Mouse (Mus musculus) naive thymus-derived CD4-positive, alpha-beta T cell, adult 2 months (primary cell): ENCODE measurements around the gene Vtcn1.
"Not testable (repeated sequence)": the region's sequence is repeated elsewhere in the genome, so short reads cannot be mapped to it uniquely, and the experiment has no call there.

Source experiments
- DNase-seq: peaks from one replicate; pipeline ENCODE4 v3.0.0-alpha.2; 2011; ENCODE audit warnings: low read depth

Gene Vtcn1

DNA sequence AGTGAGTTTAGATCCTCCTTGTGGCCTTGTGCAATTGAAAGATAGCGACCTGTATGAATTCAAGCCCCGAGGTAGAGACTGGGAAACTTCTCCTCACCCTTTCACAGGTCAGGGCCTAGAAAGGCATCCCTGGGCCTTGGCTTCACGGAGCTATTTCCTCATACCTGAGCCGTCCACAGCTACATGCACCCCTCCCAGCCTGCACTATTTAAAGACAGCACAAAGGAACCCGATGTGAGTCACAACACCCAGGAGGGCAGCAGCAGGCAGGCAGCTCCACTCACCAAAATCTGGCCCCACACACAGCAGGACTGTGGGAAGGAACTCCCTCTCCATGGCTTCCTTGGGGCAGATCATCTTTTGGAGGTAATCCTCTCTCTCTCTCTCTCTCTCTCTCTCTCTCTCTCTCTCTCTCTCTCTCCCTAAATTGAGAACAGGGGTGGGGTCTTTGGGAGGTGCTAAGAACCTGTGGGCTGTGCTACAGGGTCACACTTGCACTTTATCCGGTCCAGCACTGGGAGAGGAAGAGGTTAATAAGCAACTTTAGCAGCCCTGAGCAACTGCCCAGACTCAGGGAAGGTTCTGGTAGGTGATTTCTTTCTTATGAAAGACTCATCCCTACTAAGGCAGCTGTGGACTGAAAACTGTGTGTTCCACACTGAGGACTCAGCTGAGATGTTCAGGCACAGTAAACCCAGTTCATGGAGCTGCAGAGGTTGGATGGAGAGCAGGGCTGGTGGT lies at the start of gene Vtcn1:
Gene Vtcn1, plus strand, starts transcription at position 235 of the 741 bp plus-strand sequence.
- no peak for DNase-seq

- no peak for DNase-seq
Measured at GRCm38 (mm10) chr3:100776967-100777366, 48.3 kb upstream of the Vtcn1 start.

- DNase-seq = no peak
Measured at GRCm38 (mm10) chr3:100777568-100777967, 47.7 kb upstream of the Vtcn1 start.

- peak; percentile 27 for DNase-seq
Measured at GRCm38 (mm10) chr3:100786076-100786475, 39.2 kb upstream of the Vtcn1 start.

- no peak for DNase-seq
Measured at GRCm38 (mm10) chr3:100791670-100792069, 33.6 kb upstream of the Vtcn1 start.

- DNase-seq = no peak
Measured at GRCm38 (mm10) chr3:100793345-100793744, 31.9 kb upstream of the Vtcn1 start.

- DNase-seq = no peak
Measured at GRCm38 (mm10) chr3:100796571-100796970, 28.7 kb upstream of the Vtcn1 start.

DNA sequence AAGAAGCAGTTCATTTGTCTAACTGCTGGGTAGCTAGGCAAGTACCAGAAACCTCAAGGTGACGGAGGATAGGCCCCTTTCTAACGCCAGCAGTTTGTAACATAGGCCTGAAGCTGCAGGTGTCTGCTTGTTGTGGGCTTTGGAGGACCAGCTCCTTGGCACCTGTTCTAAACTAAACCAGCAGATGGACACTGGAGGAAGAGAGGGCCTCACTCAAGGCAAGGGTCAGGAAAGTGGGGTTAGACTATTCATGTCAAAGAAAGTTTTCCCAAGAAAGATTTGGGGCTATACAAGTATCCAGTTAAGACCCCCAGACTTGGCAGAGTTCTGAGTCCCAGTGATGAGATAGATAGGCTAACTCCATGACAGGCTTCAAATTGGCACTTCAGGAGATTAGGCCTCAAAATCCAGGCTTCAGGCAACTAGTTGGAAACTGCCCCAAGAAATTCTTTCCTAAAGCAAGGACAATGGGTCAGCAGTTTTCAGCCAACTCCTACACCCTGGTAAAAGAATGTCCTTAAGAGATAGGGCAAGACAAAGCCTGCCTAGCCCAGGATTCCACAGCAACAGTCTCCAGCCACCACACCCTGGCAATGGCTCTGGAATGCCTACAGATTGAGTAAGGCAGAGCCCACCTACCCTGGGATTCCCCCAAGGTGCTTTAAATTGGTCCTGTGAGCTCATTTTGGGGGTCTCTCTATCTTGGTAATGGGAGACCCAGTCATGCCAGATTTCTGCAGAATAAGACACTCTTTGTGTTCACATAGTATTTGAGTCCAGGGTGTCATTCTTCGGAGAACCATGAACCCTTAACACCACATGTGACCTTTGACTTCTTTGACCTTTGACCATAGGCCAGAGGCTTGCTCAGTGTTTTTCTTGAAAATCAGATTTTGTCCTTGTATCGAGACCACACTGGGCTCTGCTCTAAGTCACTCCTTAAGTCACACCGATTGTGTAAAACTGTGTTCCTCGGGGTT lies 27.8 kb upstream of the Vtcn1 start:
- DNase-seq = no peak

DNA sequence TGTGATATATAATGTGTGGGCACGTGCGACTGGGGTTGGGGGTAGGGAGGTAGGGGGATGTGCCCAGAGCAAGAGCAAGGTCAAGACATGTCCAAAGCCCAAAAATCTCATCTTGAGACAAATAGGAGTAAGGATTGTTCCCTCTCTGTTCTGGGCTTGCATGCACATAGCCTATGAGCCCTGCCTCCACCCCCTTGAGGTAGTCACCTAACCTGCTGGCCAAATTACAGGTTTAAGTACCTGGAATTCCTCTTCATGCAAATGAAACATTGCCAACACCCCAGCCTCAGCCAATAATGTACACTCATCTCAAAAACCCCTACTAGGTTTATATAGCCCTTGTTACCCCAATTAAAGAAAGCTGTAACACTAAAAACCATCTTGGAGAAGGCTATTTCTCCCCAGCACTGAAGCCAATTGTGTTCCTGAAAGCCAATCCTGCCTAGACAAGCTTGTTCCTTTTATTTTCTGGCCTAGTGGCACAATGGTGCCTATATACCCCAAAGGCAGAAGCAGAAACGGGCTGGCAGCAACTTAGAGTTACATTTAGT lies 26.3 kb upstream of the Vtcn1 start:
- no peak for DNase-seq

- no peak for DNase-seq
Measured at GRCm38 (mm10) chr3:100804975-100805374, 20.3 kb upstream of the Vtcn1 start.

GRCm38 (mm10) chr3:100805925-100806324 lies 19.3 kb upstream of the Vtcn1 start:
- no peak for DNase-seq

GRCm38 (mm10) chr3:100810461-100810860 lies 14.8 kb upstream of the Vtcn1 start:
- no peak for DNase-seq

DNA sequence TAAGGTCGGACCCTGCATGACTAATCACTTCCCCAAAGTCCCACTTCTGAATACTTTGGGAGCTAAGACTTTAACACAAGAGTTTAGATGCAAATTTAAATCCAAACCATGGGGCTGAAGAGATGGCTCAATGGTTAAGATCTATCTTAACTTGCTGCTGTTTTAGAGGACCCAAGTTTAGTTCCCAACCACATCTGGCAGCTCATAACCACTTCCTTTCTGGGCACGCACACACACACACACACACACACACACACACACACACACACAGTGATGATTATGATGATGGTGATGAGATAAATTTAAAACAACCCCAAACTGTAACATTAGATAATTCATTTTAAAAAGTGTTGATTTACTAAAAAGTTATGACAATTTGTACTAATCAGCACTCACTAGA lies 13.4 kb upstream of the Vtcn1 start:
- peak; percentile 78 for DNase-seq

GRCm38 (mm10) chr3:100815490-100815889 lies 9.8 kb upstream of the Vtcn1 start:
- DNase-seq = not testable (repeated sequence)

GRCm38 (mm10) chr3:100818709-100819108 lies 6.5 kb upstream of the Vtcn1 start:
- DNase-seq = peak; percentile 72

- DNase-seq = peak; percentile 77
Measured at GRCm38 (mm10) chr3:100819571-100819970, 5.7 kb upstream of the Vtcn1 start.

GRCm38 (mm10) chr3:100820852-100821251 lies 4.4 kb upstream of the Vtcn1 start:
- peak; percentile 18 for DNase-seq

GRCm38 (mm10) chr3:100821276-100821675 lies 4.0 kb upstream of the Vtcn1 start:
- DNase-seq = peak; percentile 67

DNA sequence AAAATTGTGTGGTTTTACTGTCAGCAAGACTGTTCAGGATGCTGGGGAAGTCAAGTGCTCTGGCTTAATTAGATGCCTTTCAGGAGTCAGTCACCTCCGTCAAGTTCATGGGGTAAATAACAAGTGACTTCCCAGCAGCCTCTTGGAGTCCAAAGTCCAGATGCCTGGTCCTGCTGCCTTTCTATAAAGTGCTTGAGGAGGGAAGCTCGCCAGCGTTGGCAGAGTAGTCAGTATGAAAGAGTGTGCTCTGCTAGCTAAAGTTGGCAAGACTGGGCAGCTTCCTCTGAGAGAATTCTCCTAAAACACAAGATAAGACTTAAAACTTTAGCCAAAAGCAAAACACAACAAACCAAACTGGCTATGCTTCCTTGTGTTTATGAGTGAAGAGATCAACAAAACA lies 18.5 kb downstream of the Vtcn1 start:
- DNase-seq = no peak

DNA sequence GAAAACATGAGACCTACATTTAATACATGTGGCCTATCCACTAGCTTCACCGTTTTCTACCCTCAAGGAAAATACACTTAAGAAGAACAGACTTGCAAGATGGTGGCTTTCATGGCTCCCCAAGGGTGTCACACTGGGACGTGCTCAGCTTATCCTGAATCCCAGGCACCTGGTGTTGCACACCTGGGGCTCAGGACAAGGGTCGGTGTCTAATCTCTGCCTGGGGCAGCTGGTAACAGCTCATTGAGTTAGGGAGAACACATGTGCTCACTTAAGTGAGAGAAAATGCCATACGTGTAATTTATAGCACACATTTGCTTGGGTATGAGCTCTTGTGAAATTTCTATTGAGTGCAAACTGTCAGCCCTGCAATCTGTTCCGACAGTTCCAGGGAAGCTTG lies 19.1 kb downstream of the Vtcn1 start:
- no peak for DNase-seq

DNA sequence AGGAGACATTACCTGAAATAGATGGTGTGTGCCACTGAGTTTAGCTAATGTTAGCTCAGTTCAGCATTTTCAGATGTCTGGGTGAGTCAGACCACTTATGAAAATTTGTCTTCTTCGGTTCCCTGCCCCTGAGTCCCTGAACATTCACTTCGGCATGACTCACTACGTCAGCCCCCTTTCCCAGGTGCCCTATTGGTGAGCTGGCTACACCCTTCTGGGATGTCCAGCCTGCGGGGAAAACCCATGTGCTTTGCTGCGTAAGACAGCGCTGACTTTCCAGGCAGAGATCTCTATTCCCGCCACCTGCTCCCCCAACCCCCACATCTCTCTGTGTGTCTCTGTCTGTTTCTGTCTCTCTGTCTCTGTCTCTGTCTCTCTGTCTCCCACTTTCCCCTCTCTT lies 23.1 kb downstream of the Vtcn1 start:
- DNase-seq = no peak

GRCm38 (mm10) chr3:100850468-100850867 lies 25.2 kb downstream of the Vtcn1 start:
- DNase-seq = no peak
